Mouse (Mus musculus) forebrain, postnatal 0 days (tissue): ENCODE results near the gene Megf11. TPM values are rescaled to one million over a fixed set of nuclear protein-coding genes. Genes with fewer than 3 reads are reported as not detected.
A peak's percentile ranks its signal among the peaks of the same experiment; 100 is the strongest.

ENCODE experiments used
- ATAC-seq: fragments of 200-750 bp; cut with Nextera tagmentation; 2 replicates; pipeline ENCODE4 v1.8.0; 2017; ENCODE audit warnings: mild to moderate bottlenecking, moderate library complexity
- DNase-seq: peaks from one replicate; pipeline ENCODE4 v3.0.0-alpha.2; 2015
- H3K27ac ChIP-seq: fragments of 300-500 bp; sonication (generic); 2 replicates; pipeline ENCODE4 v1.5.1; 2014; ENCODE audit warnings: low read depth, mild to moderate bottlenecking, antibody characterized with exemption, low read length, moderate library complexity, mixed read lengths
- H3K27me3 ChIP-seq: fragments of 300-500 bp; sonication (generic); 2 replicates; pipeline ENCODE4 v1.6.1; 2014; ENCODE audit warnings: mild to moderate bottlenecking, low read length, mixed read lengths; ENCODE audit not compliant: insufficient read depth
- H3K36me3 ChIP-seq: fragments of 300-500 bp; sonication (generic); 2 replicates; pipeline ENCODE4 v1.6.1; 2014; ENCODE audit warnings: mild to moderate bottlenecking, moderate library complexity; ENCODE audit not compliant: insufficient read depth
- H3K4me1 ChIP-seq: fragments of 300-500 bp; sonication (generic); 2 replicates; pipeline ENCODE4 v1.6.1; 2014; ENCODE audit warnings: antibody characterized with exemption; ENCODE audit not compliant: insufficient read depth
- H3K4me2 ChIP-seq: fragments of 300-500 bp; sonication (generic); 2 replicates; pipeline ENCODE4 v1.6.1; 2014; ENCODE audit warnings: low read depth, mild to moderate bottlenecking, moderate library complexity
- H3K4me3 ChIP-seq: fragments of 300-500 bp; sonication (generic); 2 replicates; pipeline ENCODE4 v1.5.1; 2014; ENCODE audit warnings: low read depth, low read length, mixed read lengths
- H3K9ac ChIP-seq: fragments of 300-500 bp; sonication (generic); 2 replicates; pipeline ENCODE4 v1.6.1; 2014; ENCODE audit warnings: mild to moderate bottlenecking
- H3K9me3 ChIP-seq: fragments of 300-500 bp; sonication (generic); 2 replicates; pipeline ENCODE4 v1.6.1; 2016; ENCODE audit warnings: low read length
- CTCF ChIP-seq: sonication (generic); IDR thresholded peaks from 2 replicates; pipeline ENCODE4 v1.5.1; 2016; ENCODE audit warnings: antibody characterized with exemption, control low read depth, low read depth
- WGBS: fragments of 180-500 bp; shearing (Covaris S2); extraction: QIAGEN DNeasy Blood & Tissue Kit; methylation state at CpG from one replicate; pipeline ENCODE4 v1.1.7; 2014; 5-methylcytosine and 5-hydroxymethylcytosine counted together
- microRNA-seq, 2 experiments: library from miRNA; unstranded; fragments of <30 nt; microRNA quantifications; one replicate each; pipeline ENCODE4; 2016
- polyA plus RNA-seq: library from polyadenylated mRNA; unstranded; fragments of >200 nt; fragmentation: Nextera tagmentation; extraction: Ambion mirVana; gene quantifications from 2 replicates; pipeline ENCODE4 v1.2.1, GENCODE M21; 2015
- total RNA-seq: library from RNA; depleted of rRNA; stranded (reverse); fragments of >200 nt; gene quantifications from 2 replicates; pipeline ENCODE4 v1.2.3, GENCODE M21; 2014; rRNA removed

Gene Megf11
- total and polyA plus RNA-seq, 2 experiments from 2014 or later: 8.9 to 14.5 TPM

DNA sequence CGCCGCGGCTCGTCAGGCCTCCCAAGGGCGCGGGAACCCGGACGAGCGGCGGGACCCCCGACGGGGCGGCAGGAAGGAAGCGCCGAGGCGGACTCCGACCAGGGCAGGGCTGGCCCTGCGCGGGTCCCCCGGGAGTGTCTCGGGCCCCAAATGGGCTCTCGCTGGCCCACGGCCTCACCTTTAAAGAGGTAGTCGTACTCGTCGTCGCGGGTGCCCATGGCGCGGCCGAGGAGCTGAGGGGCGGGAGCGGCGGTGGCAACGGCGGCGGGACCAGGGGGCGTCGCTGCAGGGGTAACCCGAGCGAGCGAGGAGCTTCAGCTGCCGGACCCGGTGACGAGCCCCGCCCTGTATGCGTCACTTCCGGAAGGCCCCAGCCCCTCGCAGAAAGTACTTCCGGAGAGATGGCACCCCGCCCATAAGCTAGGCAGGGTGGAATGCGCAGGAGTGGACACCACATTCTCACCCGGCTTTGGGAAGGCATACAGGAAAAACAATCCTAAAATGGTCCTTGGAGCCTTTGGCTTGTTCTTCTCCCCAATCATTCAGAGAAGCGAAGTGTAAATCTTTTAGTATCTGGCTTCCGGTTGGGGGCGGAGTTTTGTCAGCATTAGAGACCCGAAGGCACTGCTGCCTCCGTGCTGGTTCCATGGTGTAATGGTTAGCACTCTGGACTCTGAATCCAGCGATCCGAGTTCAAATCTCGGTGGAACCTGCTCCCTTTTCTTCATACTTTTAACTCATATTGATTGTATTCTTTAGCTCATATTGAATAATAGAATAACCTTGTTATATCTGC is 352.2 kb downstream of the Megf11 start, which contains the start of gene Rab11a:
TSS of gene Rab11a (minus strand) at position 353 of the 796 bp plus-strand sequence.
- ATAC-seq (peak; percentile 97), DNase-seq (peak; percentile 98)
- peaks cover 7% of the 10 kb centered on the region for H3K4me1 ChIP-seq
- no peaks in the 10 kb centered on the region for H3K9me3 ChIP-seq
- WGBS: under 1% methylated on average over 56 of the region's 61 CpGs
- H3K4me3 ChIP-seq: peak within 1 kb of the TSS; percentile 99
- TF ChIP-seq CTCF: peak; percentile 45
- H3K36me3 ChIP-seq: no peaks in the 10 kb centered on the region
- H3K27ac ChIP-seq: peak within 1 kb of the TSS; percentile 91
- no peaks in the 10 kb centered on the region for H3K27me3 ChIP-seq
- peak within 1 kb of the TSS; percentile 69 for H3K4me2 ChIP-seq
- peak within 1 kb of the TSS; percentile 96 for H3K9ac ChIP-seq

DNA sequence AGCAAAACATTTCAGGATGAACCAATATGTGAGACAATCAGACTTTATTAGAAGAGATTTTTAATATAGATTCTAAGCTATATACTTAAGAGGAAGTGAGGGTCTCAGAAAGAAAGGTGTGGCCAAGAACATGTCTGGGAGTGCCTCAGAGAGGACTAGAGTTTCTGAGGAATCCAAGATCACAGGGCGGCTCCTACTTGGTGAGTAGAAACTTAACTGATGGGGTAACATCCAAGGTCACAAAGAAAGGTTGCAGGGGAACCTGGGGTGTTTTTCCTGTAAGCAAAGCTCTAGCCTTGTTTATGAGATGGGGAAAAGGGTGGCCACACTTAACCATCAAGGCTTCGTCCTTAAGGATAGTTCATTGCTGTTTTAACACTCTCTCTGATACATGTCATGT is 353.6 kb downstream of the Megf11 start:
- Histone ChIP-seq H3K36me3 (no peaks in the 10 kb centered on the region), H3K4me3 (no peak overlapping the region), H3K27me3 (no peaks in the 10 kb centered on the region), H3K9me3 (no peaks in the 10 kb centered on the region), H3K9ac (no peak overlapping the region), H3K4me2 (no peak overlapping the region), H3K4me1 (peaks cover 7% of the 10 kb centered on the region), H3K27ac (no peak overlapping the region)
- DNase-seq (no peak), ATAC-seq (no peak)
- WGBS: 87% methylated on average over 2 of the region's 2 CpGs
- TF ChIP-seq CTCF: no peak

DNA sequence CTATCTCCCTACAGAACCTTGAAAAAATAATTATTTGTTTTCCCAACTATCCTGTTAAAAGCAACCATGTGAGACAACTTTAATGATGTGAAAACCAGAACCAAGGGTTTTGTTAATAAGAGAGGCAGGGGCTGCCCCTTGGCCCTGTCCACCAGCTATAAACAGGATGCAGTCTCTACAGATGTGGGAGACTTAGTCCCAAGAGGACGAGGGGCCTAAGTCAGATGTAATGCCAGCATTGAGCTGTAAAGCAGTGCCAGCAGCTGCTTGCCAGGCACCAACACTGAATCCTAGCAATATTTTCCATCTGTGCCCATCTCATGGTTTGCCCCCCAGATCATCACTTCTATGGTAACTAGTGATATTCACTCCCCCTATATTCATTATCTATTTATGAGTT is 357.0 kb downstream of the Megf11 start:
- Histone ChIP-seq H3K4me2 (no peak overlapping the region), H3K9me3 (no peaks in the 10 kb centered on the region), H3K4me1 (no peaks in the 10 kb centered on the region), H3K9ac (no peak overlapping the region), H3K4me3 (no peak overlapping the region), H3K36me3 (no peaks in the 10 kb centered on the region), H3K27ac (no peak overlapping the region), H3K27me3 (no peaks in the 10 kb centered on the region)
- ATAC-seq (no peak), DNase-seq (no peak)
- TF ChIP-seq CTCF: no peak
- WGBS: 65% methylated on average over 1 of the region's 1 CpGs

DNA sequence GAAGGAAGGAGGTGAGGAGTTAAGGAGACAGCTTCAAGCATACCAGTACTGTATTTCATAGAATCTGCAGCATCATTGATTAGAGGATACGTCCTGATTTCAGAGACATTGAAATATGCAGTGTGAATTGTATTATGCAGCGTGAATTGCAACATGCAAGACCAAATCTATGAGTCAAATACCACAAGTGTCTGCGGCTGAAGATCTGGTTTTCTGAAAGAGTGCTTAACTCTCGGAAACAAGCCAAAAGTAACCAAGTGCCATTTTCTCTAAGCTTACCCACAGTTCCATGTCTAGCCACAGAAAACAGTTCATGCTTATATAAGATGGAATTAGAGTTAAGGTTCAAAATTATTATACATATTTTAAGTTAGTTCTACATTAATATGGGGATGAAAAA is 362.3 kb downstream of the Megf11 start:
- H3K4me2 ChIP-seq: no peak overlapping the region
- H3K9me3 ChIP-seq: no peaks in the 10 kb centered on the region
- H3K4me3 ChIP-seq: no peak overlapping the region
- DNase-seq: no peak
- TF ChIP-seq CTCF: no peak
- H3K27me3 ChIP-seq: no peaks in the 10 kb centered on the region
- no peak for ATAC-seq
- H3K36me3 ChIP-seq: no peaks in the 10 kb centered on the region
- no peaks in the 10 kb centered on the region for H3K4me1 ChIP-seq
- no peak overlapping the region for H3K9ac ChIP-seq
- no peak overlapping the region for H3K27ac ChIP-seq
- 71% methylated on average over 4 of the region's 4 CpGs for WGBS

DNA sequence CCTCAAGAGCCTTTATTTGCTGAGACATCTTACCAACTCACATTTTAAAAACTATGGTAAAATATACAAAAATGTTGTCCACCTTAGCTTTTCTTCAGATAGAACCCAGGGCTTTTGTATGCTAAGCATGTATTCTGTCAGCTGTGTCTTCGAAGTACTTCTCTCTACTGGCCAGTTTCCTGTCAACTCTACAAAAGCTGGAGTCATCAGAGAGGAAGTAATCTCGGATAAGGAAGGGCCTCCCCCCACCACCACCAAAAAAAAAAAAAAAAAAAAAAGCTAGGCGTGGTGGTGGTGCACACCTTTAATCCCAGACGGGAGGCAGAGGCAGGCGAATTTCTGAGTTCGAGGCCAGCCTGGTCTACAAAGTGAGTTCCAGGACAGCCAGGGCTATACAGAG is 363.9 kb downstream of the Megf11 start:
- ATAC-seq (no peak), DNase-seq (no peak)
- H3K9me3 ChIP-seq: no peaks in the 10 kb centered on the region
- H3K4me2 ChIP-seq: no peak overlapping the region
- 82% methylated on average over 6 of the region's 6 CpGs for WGBS
- no peaks in the 10 kb centered on the region for H3K36me3 ChIP-seq
- no peaks in the 10 kb centered on the region for H3K27me3 ChIP-seq
- no peak overlapping the region for H3K27ac ChIP-seq
- H3K4me1 ChIP-seq: no peaks in the 10 kb centered on the region
- H3K9ac ChIP-seq: no peak overlapping the region
- H3K4me3 ChIP-seq: no peak overlapping the region
- TF ChIP-seq CTCF: no peak

DNA sequence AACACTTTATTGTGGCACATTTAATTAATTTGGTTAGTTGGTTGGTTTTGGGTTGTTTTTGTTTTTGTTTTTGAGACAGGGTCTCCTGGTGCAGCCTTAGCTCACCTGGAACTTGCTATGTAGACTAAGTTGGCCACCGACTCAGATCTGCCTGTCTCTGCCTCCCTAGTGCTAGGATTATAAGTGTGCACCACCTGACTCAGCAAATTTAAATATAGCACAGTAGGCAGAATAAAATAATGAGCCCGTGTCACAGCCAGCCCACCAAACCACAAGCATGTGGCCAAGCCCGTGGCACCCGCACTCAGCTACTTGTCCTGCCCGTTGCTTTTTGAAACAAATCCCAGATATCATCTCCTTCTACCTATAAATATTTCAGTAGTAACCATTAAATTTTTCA is 367.1 kb downstream of the Megf11 start:
- no peaks in the 10 kb centered on the region for H3K4me1 ChIP-seq
- no peak for DNase-seq
- no peaks in the 10 kb centered on the region for H3K27me3 ChIP-seq
- H3K9ac ChIP-seq: no peak overlapping the region
- H3K4me3 ChIP-seq: no peak overlapping the region
- ATAC-seq: no peak
- no peak overlapping the region for H3K4me2 ChIP-seq
- 95% methylated on average over 5 of the region's 5 CpGs for WGBS
- TF ChIP-seq CTCF: no peak
- H3K27ac ChIP-seq: no peak overlapping the region
- H3K9me3 ChIP-seq: no peaks in the 10 kb centered on the region
- no peaks in the 10 kb centered on the region for H3K36me3 ChIP-seq

DNA sequence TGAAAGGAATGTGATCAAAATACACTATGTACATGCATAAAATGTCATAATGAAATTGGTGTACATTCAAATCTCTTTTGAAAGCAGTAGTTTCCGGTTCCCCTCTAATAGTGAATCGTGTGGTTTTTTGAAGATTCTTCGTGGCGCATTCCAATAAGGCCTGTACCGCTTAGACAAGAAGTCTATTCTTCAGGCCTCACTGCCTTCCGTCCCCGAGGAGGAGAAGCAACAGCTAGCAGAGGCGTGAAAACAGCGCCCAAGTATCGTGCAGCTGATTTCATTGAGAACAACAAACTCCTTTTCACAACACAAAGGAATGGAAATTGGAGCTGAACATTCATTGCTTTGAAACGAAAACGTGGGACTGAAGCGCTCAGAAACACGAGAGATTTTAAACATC is 372.6 kb downstream of the Megf11 start:
- no peaks in the 10 kb centered on the region for H3K9me3 ChIP-seq
- DNase-seq (peak; percentile 34), ATAC-seq (no peak)
- H3K27ac ChIP-seq: peak overlapping the region; percentile 55
- no peak overlapping the region for H3K9ac ChIP-seq
- WGBS: 48% methylated on average over 14 of the region's 14 CpGs
- no peak for TF ChIP-seq CTCF
- H3K27me3 ChIP-seq: no peaks in the 10 kb centered on the region
- no peaks in the 10 kb centered on the region for H3K36me3 ChIP-seq
- no peaks in the 10 kb centered on the region for H3K4me1 ChIP-seq
- H3K4me3 ChIP-seq: no peak overlapping the region
- H3K4me2 ChIP-seq: no peak overlapping the region

Small RNAs within 50 kb of the gene (microRNA-seq; reads per million reads assigned to microRNA genes)
- gene Gm47308: 0 reads per million in 2 experiments

Other genes with a start within 250 kb of the Megf11 start
- 5.8 and 8.9 TPM in 2 replicates for gene Zwilch, start 212.5 kb upstream of the Megf11 start, total RNA-seq
- gene Zwilch, start 212.5 kb upstream of the Megf11 start, polyA plus RNA-seq: 1.3 and 2.0 TPM in 2 replicates
- 957 and 1,068 TPM in 2 replicates for gene Rpl4, start 212.3 kb upstream of the Megf11 start, total RNA-seq
- 693 and 790 TPM in 2 replicates for gene Rpl4, start 212.3 kb upstream of the Megf11 start, polyA plus RNA-seq
- gene Snapc5, start 206.4 kb upstream of the Megf11 start, total RNA-seq: 10.5 and 15.2 TPM in 2 replicates
- 18.2 and 24.5 TPM in 2 replicates for gene Snapc5, start 206.4 kb upstream of the Megf11 start, polyA plus RNA-seq
- 0.62 TPM in 1 of 2 replicates, not detected in the other for gene Uchl4, start 150.4 kb upstream of the Megf11 start, total RNA-seq
- 1.8 and 2.3 TPM in 2 replicates for gene Uchl4, start 150.4 kb upstream of the Megf11 start, polyA plus RNA-seq
- gene Map2k1, start 132.0 kb upstream of the Megf11 start, total RNA-seq: 69.9 and 82.4 TPM in 2 replicates
- gene Map2k1, start 132.0 kb upstream of the Megf11 start, polyA plus RNA-seq: 53.1 and 60.8 TPM in 2 replicates
- gene Tipin, start 104.0 kb upstream of the Megf11 start, total RNA-seq: 81.2 and 85.9 TPM in 2 replicates
- gene Tipin, start 104.0 kb upstream of the Megf11 start, polyA plus RNA-seq: 88.0 and 96.5 TPM in 2 replicates
- gene Dis3l, start 44.3 kb upstream of the Megf11 start, total RNA-seq: 19.6 and 28.6 TPM in 2 replicates
- gene Dis3l, start 44.3 kb upstream of the Megf11 start, polyA plus RNA-seq: 15.3 and 18.1 TPM in 2 replicates